Mouse (Mus musculus) midbrain, embryonic 12.5 days (tissue): ENCODE results near the gene Dmac2. TPM values are rescaled to one million over a fixed set of nuclear protein-coding genes. Genes with fewer than 3 reads are reported as not detected.

Source experiments
- ATAC-seq: fragments of 200-750 bp; cut with Nextera tagmentation; 2 replicates; pipeline ENCODE4 v1.8.0; 2017; ENCODE audit warnings: low read depth, moderate TSS enrichment, moderate library complexity; ENCODE audit not compliant: low FRiP score
- H3K27ac ChIP-seq: fragments of 300-500 bp; sonication (generic); replicated peaks from 2 replicates; pipeline ENCODE4 v1.5.1; 2016; ENCODE audit warnings: mild to moderate bottlenecking
- H3K27me3 ChIP-seq: fragments of 300-500 bp; sonication (generic); 2 replicates; pipeline ENCODE4 v1.6.1; 2016; ENCODE audit warnings: mild to moderate bottlenecking
- H3K36me3 ChIP-seq: fragments of 300-500 bp; sonication (generic); 2 replicates; pipeline ENCODE4 v1.6.1; 2016
- H3K4me1 ChIP-seq: fragments of 300-500 bp; sonication (generic); 2 replicates; pipeline ENCODE4 v1.6.1; 2016
- H3K4me2 ChIP-seq: fragments of 300-500 bp; sonication (generic); replicated peaks from 2 replicates; pipeline ENCODE4 v1.6.1; 2016; ENCODE audit warnings: mild to moderate bottlenecking, moderate library complexity
- H3K4me3 ChIP-seq: fragments of 300-500 bp; sonication (generic); 2 replicates; pipeline ENCODE4 v1.5.1; 2016; ENCODE audit warnings: mild to moderate bottlenecking
- H3K9ac ChIP-seq: fragments of 300-500 bp; sonication (generic); replicated peaks from 2 replicates; pipeline ENCODE4 v1.6.1; 2016; ENCODE audit warnings: mild to moderate bottlenecking, moderate library complexity
- H3K9me3 ChIP-seq: fragments of 300-500 bp; sonication (generic); 2 replicates; pipeline ENCODE4 v1.6.1; 2016; ENCODE audit warnings: mild to moderate bottlenecking
- WGBS: fragments of 180-500 bp; shearing (Covaris S2); methylation state at CpG from one replicate; pipeline ENCODE4 v1.1.7; 2016; 5-methylcytosine and 5-hydroxymethylcytosine counted together
- polyA plus RNA-seq: library from polyadenylated mRNA; unstranded; fragments of >200 nt; fragmentation: Nextera tagmentation; extraction: Ambion mirVana; gene quantifications from 2 replicates; pipeline ENCODE4 v1.2.1, GENCODE M21; 2016

Dmac2 gene
- polyA plus RNA-seq, 1 experiment from 2014 or later, result 26.5 TPM

DNA sequence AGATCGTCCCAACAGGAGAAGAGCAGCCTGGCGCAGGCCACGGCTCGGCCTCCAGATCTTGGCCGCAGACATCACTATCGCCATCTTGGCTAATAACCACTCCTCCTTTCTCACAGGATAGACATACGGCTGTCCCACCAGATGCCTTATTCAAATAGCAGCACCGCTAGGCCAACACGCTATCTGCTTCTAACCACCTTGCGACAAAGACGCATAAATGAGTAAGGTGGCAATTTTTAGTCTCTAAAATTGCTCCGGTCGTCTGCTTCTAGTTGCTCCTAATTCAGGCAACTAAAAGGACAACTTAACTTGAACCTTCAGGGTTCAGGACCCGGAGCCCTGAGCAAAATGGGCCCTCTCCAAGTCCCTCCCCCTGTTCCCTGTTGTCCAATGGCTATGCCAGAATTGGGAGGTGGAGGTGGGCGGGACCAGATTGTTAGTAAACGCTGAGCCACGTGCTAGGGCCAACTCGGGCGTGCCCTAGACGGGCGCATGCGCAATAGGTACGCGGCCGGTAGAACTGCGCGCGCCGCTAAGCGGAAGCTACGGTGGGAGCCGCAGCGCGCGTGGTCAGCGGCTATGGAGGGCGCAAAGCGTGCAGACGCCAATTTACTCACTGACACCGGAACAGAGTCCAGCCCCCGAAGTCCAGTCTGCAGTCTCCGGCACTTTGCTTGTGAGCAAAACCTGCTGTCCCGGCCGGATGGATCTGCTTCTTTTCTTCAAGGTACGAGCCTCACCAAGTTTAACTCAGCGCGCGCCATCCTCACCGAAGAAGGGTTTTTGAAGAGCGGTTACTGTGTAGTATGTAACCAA, 39.7 kb downstream of the Dmac2 start, which contains the start of the genes Bckdha and Exosc5:
Gene Bckdha (minus strand): TSS at position 325 of the 816 bp plus-strand sequence.
Gene Exosc5 (plus strand): TSS at position 508 of the 816 bp plus-strand sequence.
- peak; percentile 99 for ATAC-seq
- peaks cover 11% of the 10 kb centered on the region for H3K36me3 ChIP-seq
- no peaks in the 10 kb centered on the region for H3K27me3 ChIP-seq
- peak within 1 kb of the TSS; percentile 16; the same call in 1 of the 2 replicates for H3K27ac ChIP-seq
- WGBS, result under 1% methylated on average over 50 of the region's 50 CpGs
- H3K9me3 ChIP-seq, result no peaks in the 10 kb centered on the region
- H3K9ac ChIP-seq, result peak within 1 kb of the TSS; percentile 66
- H3K4me1 ChIP-seq, result peaks cover 23% of the 10 kb centered on the region
- H3K4me2 ChIP-seq, result peak within 1 kb of the TSS; percentile 83
- H3K4me3 ChIP-seq, result peak within 1 kb of the TSS; percentile 53

DNA sequence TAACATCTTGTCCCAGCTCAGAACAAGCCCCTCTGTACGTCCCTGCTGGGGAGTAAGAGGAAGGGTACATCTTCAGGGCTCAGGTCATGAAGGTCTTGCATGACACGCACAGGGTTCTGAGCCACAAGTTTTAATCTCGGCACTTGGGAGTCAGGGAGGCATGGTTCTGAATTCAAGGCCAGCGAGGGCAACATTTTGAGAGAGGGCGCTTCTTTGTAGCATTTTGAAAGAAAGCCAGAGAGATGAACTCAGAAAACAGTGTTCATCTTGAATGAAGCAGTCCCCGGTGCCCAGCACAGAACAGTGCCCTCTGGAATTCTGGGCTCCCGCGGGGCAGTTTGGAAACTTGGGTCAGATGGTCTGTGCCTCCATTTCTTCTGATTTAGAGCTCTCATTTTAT, 47.2 kb downstream of the Dmac2 start:
- no peaks in the 10 kb centered on the region for H3K27me3 ChIP-seq
- ATAC-seq, result no peak
- H3K4me2 ChIP-seq, result no peak overlapping the region
- H3K4me3 ChIP-seq, result no peak overlapping the region
- no peaks in the 10 kb centered on the region for H3K9me3 ChIP-seq
- H3K36me3 ChIP-seq, result peaks cover 53% of the 10 kb centered on the region
- H3K27ac ChIP-seq, result no peak overlapping the region
- H3K4me1 ChIP-seq, result no peaks in the 10 kb centered on the region
- WGBS, result 93% methylated on average over 8 of the region's 8 CpGs
- no peak overlapping the region for H3K9ac ChIP-seq

DNA sequence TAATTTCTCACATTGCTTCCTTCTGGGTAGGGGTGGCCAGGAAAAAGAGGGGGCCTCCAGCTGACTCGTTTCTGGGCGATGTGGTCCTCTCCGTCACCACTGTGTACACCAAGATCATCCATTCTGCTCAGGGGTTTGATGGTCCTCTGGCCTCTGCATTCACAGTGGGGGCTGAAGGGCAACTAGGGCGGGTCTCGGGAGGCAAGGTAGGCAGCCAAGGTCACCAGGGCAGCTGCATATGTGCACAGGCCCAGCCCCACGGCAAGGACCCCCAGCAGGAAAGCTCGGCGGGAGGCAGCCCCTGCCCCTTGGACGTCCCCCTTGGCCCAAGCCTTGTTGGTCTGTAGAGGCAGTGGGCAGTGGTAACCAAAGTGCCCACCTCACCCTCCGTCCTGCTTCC, 49.9 kb downstream of the Dmac2 start:
- Histone ChIP-seq H3K9ac (no peak overlapping the region), H3K4me1 (no peaks in the 10 kb centered on the region), H3K27me3 (peaks cover 12% of the 10 kb centered on the region), H3K4me2 (no peak overlapping the region), H3K9me3 (no peaks in the 10 kb centered on the region), H3K36me3 (peaks cover 38% of the 10 kb centered on the region), H3K27ac (no peak overlapping the region), H3K4me3 (no peak overlapping the region)
- ATAC-seq, result no peak
- WGBS, result 82% methylated on average over 10 of the region's 10 CpGs

DNA sequence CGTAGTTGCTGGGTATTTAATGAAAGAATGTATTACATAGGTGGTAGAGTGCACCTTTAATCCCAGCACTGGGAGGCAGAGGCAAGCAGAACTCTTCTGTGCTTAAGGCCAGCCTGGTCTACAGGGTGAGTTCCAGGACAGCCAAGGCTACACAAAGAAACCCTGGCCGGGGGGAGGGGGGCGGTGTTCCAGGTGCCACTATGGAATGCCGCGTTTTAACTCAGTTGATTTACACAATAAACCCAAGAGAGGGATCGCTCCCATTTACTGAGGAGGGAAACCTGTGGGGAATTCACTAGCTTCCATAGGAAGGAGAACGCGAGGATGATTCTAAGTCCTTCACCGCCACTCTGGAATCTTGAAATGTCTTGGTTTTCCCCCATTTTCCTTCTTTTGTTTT, 50.4 kb downstream of the Dmac2 start:
- no peak overlapping the region for H3K4me3 ChIP-seq
- no peak overlapping the region for H3K9ac ChIP-seq
- no peaks in the 10 kb centered on the region for H3K9me3 ChIP-seq
- peaks cover 2% of the 10 kb centered on the region; the same call in 1 of the 2 replicates for H3K4me1 ChIP-seq
- peaks cover 17% of the 10 kb centered on the region for H3K27me3 ChIP-seq
- no peak overlapping the region for H3K4me2 ChIP-seq
- H3K27ac ChIP-seq, result no peak overlapping the region
- no peak for ATAC-seq
- peaks cover 34% of the 10 kb centered on the region for H3K36me3 ChIP-seq
- WGBS, result 85% methylated on average over 9 of the region's 9 CpGs

DNA sequence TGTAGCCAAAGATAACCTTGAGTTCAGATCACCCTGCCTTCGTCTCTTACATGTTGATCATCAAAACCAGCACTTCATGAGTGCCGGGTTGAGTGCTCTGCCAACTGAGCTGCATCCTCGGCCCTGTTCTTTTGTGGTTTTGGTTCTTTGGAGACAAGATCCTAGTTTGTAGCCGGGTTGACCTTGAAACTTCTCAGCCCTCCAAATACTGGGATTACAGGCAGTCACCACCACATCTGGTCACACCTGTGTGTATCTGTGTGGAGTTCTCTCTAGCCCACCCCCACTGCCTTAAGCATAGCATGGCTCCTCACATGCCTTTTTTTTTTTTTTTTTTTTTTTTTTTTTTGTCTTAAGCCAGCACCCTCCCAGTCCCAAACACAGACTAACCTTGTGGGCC, 50.9 kb downstream of the Dmac2 start:
- H3K9me3 ChIP-seq, result no peaks in the 10 kb centered on the region
- 91% methylated on average over 4 of the region's 4 CpGs for WGBS
- H3K27me3 ChIP-seq, result peaks cover 22% of the 10 kb centered on the region
- peaks cover 30% of the 10 kb centered on the region for H3K36me3 ChIP-seq
- H3K4me1 ChIP-seq, result peaks cover 6% of the 10 kb centered on the region; the same call in 1 of the 2 replicates
- H3K27ac ChIP-seq, result no peak overlapping the region
- no peak overlapping the region for H3K4me2 ChIP-seq
- H3K4me3 ChIP-seq, result no peak overlapping the region
- ATAC-seq, result no peak
- H3K9ac ChIP-seq, result no peak overlapping the region

DNA sequence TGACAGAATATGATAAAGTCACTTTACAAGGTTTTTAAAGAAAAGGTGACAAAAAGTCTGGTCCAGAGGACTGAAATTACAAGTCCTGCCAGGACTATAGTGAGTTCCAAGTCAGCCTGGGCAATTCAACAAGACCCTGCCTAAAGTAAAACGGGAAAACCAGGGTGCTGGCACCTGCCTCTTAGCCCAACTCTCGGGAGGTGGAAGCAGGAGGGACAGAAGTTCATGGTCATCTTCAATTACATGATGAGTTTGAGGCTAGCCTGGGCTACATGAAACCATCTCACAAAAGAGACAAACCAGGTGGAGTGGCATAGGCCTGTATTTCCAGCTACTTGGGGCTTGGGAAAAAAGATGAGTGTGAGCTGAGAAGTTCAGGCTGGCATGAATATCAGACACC, 52.5 kb downstream of the Dmac2 start:
- Histone ChIP-seq H3K4me2 (no peak overlapping the region), H3K4me3 (no peak overlapping the region), H3K27me3 (peaks cover 36% of the 10 kb centered on the region), H3K9me3 (no peaks in the 10 kb centered on the region), H3K4me1 (peaks cover 6% of the 10 kb centered on the region; the same call in 1 of the 2 replicates), H3K27ac (no peak overlapping the region), H3K36me3 (peaks cover 20% of the 10 kb centered on the region; the same call in 1 of the 2 replicates), H3K9ac (no peak overlapping the region)
- 76% methylated on average over 2 of the region's 2 CpGs for WGBS
- ATAC-seq, result no peak

DNA sequence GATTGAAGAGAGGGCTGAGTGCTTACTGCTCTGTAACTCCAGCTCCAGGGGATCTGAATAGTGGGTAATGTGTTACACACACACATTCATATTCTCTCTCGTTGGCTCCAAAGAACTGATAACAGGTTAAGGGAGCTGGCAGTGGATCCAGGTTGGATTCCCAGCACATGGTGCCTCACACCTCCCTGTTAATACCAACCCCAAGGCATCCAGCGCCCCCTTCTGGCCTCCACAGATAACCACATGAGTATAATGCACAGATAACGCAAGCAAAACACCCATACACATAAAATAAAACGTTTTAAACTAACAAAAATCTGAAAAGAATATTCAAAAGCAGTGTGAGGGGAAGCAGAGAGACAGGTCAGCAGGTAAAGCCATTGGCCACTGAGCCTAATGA, 53.2 kb downstream of the Dmac2 start:
- H3K36me3 ChIP-seq, result peaks cover 16% of the 10 kb centered on the region; the same call in 1 of the 2 replicates
- H3K9me3 ChIP-seq, result no peaks in the 10 kb centered on the region
- peaks cover 41% of the 10 kb centered on the region for H3K27me3 ChIP-seq
- H3K4me2 ChIP-seq, result no peak overlapping the region
- ATAC-seq, result no peak
- no peak overlapping the region for H3K27ac ChIP-seq
- H3K4me3 ChIP-seq, result no peak overlapping the region
- peaks cover 6% of the 10 kb centered on the region; the same call in 1 of the 2 replicates for H3K4me1 ChIP-seq
- WGBS, result 51% methylated on average over 4 of the region's 4 CpGs
- H3K9ac ChIP-seq, result no peak overlapping the region

DNA sequence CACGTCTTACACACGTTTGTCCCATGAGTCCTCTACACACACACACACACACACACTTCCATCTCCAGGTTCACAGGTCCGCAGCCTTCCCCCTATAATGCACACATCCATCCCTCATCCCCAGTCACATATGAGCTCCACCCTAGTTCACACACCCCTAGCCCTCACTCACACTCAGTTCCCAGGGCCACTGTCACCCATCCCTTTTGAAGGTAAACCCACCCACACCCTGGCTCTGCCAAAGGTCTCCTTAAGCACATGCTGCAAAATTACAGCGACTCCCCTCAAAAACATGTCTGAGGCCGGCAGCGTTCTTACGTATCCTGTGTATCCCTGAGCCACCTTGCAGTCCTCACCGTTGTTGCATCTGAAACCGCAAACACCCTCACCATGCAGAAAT, 55.1 kb downstream of the Dmac2 start:
- Histone ChIP-seq H3K9ac (peak overlapping the region; percentile 44), H3K4me1 (peaks cover 6% of the 10 kb centered on the region; the same call in 1 of the 2 replicates), H3K4me2 (peak overlapping the region; percentile 50), H3K36me3 (peaks cover under 1% of the 10 kb centered on the region; the same call in 1 of the 2 replicates), H3K27ac (no peak overlapping the region), H3K27me3 (peaks cover 52% of the 10 kb centered on the region), H3K9me3 (no peaks in the 10 kb centered on the region), H3K4me3 (peak overlapping the region; percentile 31; the same call in 1 of the 2 replicates)
- ATAC-seq, result no peak
- WGBS, result 28% methylated on average over 9 of the region's 9 CpGs

DNA sequence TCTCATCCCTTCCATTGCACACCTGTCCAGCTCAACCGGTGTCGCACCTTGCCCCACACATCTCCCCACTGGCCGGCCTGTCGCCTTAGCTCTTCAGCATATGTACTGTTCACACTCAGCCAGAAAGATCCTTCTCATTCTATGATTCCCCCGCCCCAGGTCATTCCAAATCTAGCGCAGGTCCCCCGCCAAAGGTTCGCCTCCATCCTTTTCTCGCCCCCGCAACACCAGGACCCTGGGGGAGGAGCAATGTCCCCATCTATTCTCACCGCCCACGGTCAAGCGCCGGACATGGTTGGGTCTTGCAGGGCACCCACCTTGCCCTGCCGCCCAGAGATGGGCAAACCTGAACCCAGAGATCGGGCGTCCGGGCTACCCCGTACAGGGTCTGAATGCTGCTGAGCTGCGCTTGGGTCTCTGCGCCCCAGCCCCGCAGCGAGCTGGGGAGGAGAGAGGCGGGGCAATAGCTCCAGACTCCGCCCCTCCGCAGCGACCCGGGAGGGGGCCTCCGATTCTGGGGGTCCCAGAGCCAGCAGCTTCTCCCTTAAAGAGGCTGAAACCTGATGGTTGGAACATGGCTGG, 55.6 kb downstream of the Dmac2 start, which contains the start of gene Tmem91:
Gene Tmem91 (minus strand): TSS at position 448 of the 582 bp plus-strand sequence.
- Histone ChIP-seq H3K36me3 (no peaks in the 10 kb centered on the region), H3K4me2 (peak within 1 kb of the TSS; percentile 50), H3K4me3 (peak within 1 kb of the TSS; percentile 31), H3K27me3 (peaks cover 57% of the 10 kb centered on the region), H3K4me1 (peaks cover 6% of the 10 kb centered on the region; the same call in 1 of the 2 replicates), H3K27ac (no peak within 1 kb of the TSS), H3K9ac (peak within 1 kb of the TSS; percentile 44), H3K9me3 (no peaks in the 10 kb centered on the region)
- 0 out of 2 replicates have a peak, but pooled peaks have one; percentile 16 for ATAC-seq
- 1% methylated on average over 29 of the region's 29 CpGs for WGBS

Other genes with a start within 250 kb of the Dmac2 start
- not detected in 2 replicates for gene Cnfn, start 249.7 kb upstream of the Dmac2 start, polyA plus RNA-seq
- 5.9 and 8.5 TPM in 2 replicates for gene Lipe, start 220.7 kb upstream of the Dmac2 start, polyA plus RNA-seq
- 0.65 and 0.75 TPM in 2 replicates for gene Cxcl17, start 206.5 kb upstream of the Dmac2 start, polyA plus RNA-seq
- gene Ceacam1, start 141.8 kb upstream of the Dmac2 start, polyA plus RNA-seq, result 0.64 and 0.73 TPM in 2 replicates
- not detected in 2 replicates for gene Ceacam2, start 79.6 kb upstream of the Dmac2 start, polyA plus RNA-seq
- gene Erich4, start 3.5 kb upstream of the Dmac2 start, polyA plus RNA-seq, result not detected in 2 replicates
- gene B3gnt8, start 7.2 kb downstream of the Dmac2 start, polyA plus RNA-seq, result 0.71 and 1.3 TPM in 2 replicates
- 38.4 and 43.4 TPM in 2 replicates for gene Bckdha, start 39.6 kb downstream of the Dmac2 start, polyA plus RNA-seq
- gene Exosc5, start 39.8 kb downstream of the Dmac2 start, polyA plus RNA-seq, result 49.1 and 50.1 TPM in 2 replicates
- gene Tmem91, start 55.8 kb downstream of the Dmac2 start, polyA plus RNA-seq, result 3.1 and 3.9 TPM in 2 replicates
- 29.0 and 33.9 TPM in 2 replicates for gene B9d2, start 61.4 kb downstream of the Dmac2 start, polyA plus RNA-seq
- 1.3 and 1.6 TPM in 2 replicates for gene Tgfb1, start 67.6 kb downstream of the Dmac2 start, polyA plus RNA-seq
- gene Ccdc97, start 99.7 kb downstream of the Dmac2 start, polyA plus RNA-seq, result 32.8 and 33.2 TPM in 2 replicates
- gene Hnrnpul1, start 135.3 kb downstream of the Dmac2 start, polyA plus RNA-seq, result 70.0 and 80.5 TPM in 2 replicates
- 27.3 and 27.8 TPM in 2 replicates for gene Axl, start 169.3 kb downstream of the Dmac2 start, polyA plus RNA-seq
- gene Cyp2s1, start 197.5 kb downstream of the Dmac2 start, polyA plus RNA-seq, result 0.55 and 0.64 TPM in 2 replicates